Mouse (Mus musculus): Measurements from ENCODE around the gene Fv1.
"Not testable (repeated sequence)": the region's sequence is repeated elsewhere in the genome, so short reads cannot be mapped to it uniquely, and the experiment has no call there.

The Fv1 gene

DNA sequence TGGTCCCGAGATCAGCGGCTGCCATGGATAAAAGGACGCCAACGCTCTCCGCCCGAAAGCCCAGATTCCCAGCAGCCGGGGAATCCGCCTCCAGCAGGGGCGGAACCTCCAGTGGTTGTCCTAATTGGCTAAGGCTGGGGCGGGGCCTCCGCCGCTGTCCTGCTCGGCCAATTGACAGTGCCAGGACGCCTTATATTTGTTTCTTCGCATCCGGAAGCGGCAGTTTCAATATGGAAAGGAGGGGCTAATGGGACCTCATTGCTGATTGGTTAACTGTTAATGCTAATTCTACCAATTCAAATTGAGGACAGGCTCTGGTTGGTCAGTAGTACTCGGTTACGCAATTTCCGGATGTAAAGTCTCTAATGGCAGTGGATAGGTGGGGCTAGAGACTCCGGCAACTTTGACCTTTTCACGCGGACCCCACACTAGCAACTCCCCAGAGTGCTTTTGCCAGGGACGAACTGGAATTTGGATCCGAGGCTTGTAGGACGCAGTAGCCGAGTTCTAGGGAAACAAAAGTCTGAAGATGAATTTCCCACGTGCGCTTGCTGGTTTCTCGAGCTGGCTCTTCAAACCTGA, at the start of gene Fv1, which contains the start of gene Miip:
Fv1 (plus strand) TSS at position 530 of the 582 bp plus-strand sequence.
Miip (minus strand) TSS at position 367 of the 582 bp plus-strand sequence.
- DNase-seq (ENCODE audit: low read depth) = peak; percentile 97

- not testable (repeated sequence) for DNase-seq (ENCODE audit: low read depth)
Measured at GRCm38 (mm10) chr4:147819659-147820058, 49.1 kb upstream of the Fv1 start.

DNA sequence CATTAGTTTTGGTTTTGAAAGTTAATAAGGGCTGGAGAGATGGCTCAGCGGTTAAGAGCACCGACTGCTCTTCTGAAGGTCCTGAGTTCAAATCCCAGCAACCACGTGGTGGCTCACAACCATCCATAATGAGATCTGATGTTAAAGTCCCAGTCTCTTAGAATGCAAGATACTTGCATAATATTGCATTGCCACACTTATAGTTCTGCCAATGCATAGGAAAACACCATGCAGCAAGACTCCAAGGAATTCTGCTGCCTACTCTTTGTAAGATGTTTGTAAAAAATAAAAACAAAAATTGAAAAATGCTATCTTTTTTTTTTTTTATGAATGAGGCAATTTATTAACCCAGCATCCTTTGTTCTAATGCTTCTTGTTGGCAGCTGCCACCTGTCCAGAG, 47.4 kb upstream of the Fv1 start:
- DNase-seq (ENCODE audit: low read depth) = not testable (repeated sequence)

GRCm38 (mm10) chr4:147824389-147824788, 44.4 kb upstream of the Fv1 start:
- no peak for DNase-seq (ENCODE audit: low read depth)

DNA sequence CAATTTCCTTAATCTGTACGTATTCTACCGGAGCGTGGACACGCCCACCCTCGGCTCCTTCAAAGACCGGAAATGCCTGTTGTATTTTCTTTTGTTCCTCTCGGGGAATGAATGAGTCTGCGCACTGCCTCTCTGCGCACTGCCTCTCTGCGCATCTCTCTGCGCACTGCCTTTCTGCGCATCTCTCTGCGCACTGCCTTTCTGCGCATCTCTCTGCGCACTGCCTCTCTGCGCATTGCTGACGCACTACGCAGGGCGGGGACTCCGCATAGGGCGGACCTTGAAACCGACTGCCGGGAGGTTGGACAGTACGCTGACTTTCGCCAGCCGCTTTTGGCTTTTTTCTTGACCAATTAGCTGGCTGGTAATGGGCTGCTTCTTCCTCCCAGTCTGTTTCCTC, 29.5 kb upstream of the Fv1 start:
- not testable (repeated sequence) for DNase-seq (ENCODE audit: low read depth)

DNA sequence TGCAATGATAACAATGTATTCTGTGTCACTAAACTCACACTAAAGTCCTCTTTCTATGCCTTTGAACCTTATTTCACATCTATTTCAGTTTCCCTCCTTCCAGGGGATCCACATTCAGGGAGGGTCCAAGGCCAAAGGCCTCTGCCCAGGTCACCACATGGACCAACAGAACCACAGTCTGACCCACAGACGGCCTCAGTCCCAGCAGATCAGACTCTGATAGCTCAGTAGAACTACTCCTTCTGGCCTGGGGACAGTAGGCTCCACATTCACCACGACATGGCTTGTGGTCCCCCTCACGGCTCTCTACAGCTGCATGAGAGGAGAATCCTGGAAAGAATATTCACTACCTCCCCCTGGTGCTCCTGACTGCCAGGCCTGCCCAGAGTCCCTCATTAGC, 25.9 kb upstream of the Fv1 start:
- DNase-seq (ENCODE audit: low read depth) = no peak

DNA sequence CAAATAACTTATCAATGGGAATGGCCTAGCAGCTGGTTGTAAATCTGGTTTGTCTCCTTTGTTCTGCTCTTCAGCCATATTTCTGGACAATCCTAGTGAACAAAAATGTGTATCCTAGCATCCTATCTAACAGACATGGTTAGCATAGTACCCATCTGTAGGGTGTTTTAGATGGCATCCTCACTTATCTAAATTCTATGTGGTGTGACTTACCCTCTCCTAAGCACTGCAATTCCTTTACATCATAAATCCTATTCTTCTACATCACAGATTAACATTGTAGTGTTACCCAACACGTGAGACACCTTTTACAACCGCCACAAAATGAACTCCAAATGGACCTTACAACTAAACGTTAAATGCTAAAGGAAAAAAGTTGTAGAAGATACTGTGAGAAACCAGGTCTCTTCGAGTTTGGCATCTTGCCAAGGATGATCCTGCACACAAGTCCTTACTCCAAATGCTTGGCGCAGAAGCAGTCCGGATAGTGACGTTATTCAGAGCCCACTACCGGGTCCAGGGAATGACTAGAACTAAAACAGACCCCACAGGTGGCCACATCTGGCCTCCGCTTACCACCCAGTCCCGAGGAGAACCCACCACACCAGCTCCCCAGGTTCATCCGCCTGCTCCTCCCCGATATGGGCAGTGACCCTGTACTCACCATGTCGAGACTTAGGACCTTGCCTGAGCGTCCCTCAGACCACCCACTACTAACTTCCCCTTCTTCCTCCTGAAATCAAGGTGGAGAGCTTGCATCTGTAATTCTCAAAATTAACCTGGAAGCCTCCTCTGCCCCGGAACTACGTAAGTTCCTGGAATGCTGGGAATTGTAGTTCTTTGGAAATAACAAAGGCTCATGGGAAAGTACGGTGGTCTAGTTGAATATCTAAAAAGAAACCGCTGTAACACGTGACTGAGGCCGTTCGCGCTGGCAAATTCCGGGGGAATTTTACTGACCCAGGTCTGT, 20.9 kb upstream of the Fv1 start, which contains the start of gene Zfp933:
Zfp933 (minus strand) TSS at position 753 of the 970 bp plus-strand sequence.
- peak; percentile 87 for DNase-seq (ENCODE audit: low read depth)

DNA sequence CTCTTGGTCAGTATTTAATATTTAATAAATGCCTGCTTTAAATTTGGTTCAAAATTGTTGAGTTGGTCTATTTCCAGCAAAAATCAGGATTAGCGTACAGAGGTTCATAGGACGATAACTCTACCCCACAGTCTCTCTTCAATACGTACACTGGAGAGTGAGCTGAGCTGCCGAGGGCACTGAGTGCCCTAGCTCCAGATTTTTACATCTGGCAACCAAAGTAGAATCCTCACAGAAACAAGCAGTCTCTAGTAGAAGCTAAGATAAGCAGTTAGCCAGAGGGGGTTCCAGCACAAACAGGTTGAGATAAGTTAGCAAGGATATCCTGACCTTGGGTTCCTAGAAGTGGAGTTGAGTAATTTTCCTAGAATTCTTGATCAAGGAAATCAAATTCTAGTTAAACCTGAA, 20.2 kb upstream of the Fv1 start:
- DNase-seq (ENCODE audit: low read depth) = no peak

- no peak for DNase-seq (ENCODE audit: low read depth)
Measured at GRCm38 (mm10) chr4:147850776-147851175, 18.0 kb upstream of the Fv1 start.

GRCm38 (mm10) chr4:147862051-147862450, 6.7 kb upstream of the Fv1 start:
- no peak for DNase-seq (ENCODE audit: low read depth)

DNA sequence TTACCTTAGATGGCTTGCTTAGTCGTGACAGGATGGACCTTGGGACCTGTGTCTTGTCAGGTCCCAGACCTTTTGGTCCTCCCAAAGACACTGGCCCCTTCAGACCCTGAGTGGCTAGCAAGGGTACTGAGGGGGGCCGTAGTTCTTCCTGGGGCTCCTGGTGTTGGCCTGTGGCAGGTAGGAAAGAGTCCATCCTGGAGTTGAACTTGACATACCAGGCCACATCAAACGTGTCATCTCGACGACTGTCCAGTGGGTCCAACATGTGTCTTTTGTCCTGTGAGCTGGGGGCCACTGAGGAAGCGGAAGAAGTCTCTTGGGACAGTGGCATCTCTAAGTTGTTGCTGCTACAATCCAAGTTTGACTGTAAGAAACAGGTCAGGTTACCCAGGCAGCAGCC, 3.1 kb upstream of the Fv1 start:
- DNase-seq (ENCODE audit: low read depth) = no peak

DNA sequence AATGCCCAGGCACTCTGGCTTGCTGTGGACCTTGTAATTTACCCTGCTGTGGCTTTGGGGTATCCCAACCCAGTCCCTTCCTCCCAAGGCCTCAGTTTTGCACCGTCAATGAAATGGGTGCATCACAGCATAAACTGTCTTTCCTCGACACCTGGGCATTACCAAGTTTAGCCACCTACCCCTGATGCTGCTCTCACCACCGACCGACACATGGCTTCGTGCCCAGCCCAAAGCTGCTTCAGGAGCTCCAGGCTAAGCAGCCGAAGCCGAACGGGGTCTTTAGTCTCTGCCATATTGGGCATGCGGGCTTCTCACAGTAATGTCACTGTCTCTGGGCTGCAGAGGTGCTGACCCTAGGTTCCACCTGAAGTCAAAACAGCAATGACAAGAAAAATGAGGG, 2.7 kb upstream of the Fv1 start:
- no peak for DNase-seq (ENCODE audit: low read depth)

DNA sequence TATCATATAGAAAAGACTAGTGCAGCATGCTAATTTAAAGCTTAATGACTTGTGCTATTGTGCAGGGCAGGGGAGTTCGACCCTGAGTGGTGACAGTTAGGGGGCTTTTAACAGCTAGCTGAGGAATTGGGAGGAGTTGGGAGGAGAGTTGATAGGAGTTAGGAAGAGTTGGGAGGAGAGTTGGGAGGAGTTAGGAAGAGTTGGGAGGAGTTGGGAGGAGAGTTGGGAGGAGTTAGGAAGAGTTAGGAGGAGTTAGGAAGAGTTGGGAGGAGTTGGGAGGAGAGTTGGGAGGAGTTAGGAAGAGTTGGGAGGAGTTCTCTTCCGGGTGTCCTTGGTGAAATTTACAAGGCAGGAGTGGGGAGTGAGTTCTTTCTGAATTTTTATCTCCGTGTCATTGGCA, 2.0 kb upstream of the Fv1 start:
- DNase-seq (ENCODE audit: low read depth) = not testable (repeated sequence)

DNA sequence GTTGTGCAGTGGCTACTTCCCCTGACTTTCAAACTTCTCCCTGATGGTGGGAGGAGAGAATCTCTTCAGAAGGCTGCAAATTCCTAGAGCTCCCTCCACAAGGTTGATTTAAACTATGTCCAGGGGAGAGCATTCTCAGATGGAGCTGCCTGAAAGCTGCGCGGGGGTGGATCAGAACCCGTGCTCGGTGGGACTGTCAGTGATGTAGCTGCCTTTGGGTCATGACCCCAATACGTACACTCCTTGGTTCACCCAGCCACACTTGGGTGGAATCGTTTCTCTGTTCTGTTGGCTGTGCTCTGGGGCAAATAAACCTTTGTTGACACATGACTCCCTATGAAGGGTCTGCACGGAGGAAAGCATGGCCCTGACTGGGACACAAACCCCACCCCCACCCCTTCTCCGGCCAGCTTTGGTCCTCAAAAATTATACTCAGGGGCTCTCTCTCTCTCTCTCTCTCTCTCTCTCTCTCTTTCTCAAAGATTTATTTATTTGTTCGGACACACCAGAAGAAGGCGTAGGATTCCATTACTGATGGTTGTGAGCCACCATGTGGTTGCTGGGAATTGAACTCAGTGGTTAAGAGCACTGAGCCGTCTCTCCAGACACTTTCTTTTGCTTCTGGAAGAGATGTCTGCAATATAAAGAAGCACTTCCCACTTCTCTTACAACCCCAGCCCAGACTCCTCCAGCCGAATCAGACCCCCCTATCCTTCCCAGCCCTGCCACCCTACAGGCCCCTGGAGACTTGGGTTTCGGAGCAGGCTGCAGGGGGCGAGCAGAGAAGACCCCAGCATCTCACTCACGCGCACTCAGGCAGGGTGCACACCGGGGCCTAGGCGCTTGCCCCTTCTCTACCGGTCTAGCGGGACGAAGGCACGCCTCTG, 973 bp upstream of the Fv1 start:
- DNase-seq (ENCODE audit: low read depth) = no peak

GRCm38 (mm10) chr4:147869238-147869637, 459 bp downstream of the Fv1 start:
- peak; percentile 20 for DNase-seq (ENCODE audit: low read depth)

DNA sequence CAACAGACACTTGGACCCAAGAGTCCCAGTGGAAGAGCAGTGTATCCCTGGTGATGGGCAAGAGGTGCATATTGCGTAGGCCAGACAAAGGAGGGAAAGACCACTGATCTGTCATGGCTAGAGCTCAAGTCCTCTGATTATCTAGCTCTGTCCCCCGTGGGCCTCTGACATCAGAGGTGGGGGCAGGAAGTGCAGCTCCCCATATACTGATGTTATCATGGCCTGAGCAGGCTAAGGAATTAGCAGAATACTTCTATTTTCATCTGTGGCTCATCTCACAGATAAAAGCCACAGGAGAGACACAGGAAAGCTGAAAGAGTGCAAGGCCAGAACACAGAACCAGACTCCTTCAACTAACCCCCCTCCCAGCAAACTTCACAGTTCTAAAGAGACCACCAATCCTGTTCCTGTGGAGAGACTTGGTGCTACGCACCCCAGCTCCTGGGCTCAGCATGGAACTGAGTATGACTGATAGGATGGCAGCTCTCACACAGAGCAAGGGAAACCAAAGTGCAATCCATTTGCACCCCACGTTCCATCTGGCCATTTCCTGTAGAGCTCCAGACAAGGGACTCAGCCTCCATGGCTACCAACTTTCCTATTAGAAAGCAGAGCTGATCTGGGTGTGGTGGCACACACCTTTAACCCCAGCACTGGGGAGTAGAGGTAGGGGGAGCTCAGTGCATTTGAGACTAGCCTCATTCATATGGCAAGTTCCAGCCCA, 7.2 kb downstream of the Fv1 start:
- DNase-seq (ENCODE audit: low read depth) = no peak

DNA sequence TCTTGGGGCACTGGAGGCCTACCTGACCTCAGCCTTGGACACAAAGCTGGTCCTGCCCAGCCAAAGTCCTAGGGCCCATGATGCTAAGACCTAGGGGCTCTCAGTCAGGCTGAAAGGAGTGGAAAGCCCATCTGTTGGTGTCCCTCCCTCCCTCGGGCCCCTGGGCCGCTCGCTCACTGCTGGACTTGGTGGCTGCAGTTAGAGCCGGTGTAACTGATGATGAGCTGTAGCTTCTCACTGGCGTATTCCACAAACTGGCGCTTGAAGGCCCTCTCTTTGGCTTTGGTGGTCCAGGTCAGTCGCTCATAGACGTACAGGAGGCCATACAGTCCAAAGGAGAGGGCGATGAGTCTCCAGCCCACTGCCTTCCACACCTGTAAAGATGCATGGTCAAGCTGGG, 9.8 kb downstream of the Fv1 start:
- DNase-seq (ENCODE audit: low read depth) = no peak

DNA sequence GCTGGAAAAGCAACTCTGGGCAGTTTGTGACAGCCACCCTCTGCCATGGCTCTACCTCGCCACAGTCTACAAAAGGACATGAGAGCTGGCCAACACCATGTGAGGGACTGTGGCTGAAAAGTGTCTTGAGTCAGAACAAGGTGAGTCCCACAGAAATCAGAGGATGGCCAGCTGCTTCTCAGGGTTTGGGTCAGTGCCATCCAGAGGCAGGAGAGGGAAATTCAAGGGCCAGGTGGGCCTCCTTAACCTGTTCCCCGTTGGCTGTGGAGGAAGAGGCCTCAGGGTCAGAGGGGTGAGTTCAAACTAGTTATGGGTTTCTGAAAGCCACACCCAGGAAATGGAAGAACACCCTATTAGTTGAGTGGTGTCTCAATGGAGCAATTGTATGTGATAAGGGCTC, 10.7 kb downstream of the Fv1 start:
- DNase-seq (ENCODE audit: low read depth) = no peak

GRCm38 (mm10) chr4:147879865-147880264, 11.1 kb downstream of the Fv1 start:
- DNase-seq (ENCODE audit: low read depth) = no peak

- DNase-seq (ENCODE audit: low read depth) = no peak
Measured at GRCm38 (mm10) chr4:147881792-147882191, 13.0 kb downstream of the Fv1 start.

DNA sequence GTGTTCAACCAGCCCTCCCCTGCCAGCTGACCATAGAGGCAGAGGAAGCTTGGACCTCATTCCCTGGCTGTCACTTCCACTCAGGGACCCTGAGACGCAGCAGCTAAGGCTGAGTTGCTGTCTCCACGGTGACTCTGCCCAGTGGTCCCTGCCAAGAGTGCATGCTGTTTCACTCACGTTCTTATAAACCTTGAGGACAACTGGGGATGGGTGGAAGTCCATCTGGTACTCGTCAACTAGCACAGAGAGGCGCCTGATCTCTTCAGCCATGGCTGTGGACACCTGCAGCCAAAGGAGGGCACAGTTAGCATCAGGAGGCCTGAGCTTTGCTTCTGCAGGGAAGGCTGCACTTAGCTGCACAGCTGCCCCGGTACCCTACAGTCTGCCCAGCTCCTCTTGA, 14.3 kb downstream of the Fv1 start:
- no peak for DNase-seq (ENCODE audit: low read depth)

DNA sequence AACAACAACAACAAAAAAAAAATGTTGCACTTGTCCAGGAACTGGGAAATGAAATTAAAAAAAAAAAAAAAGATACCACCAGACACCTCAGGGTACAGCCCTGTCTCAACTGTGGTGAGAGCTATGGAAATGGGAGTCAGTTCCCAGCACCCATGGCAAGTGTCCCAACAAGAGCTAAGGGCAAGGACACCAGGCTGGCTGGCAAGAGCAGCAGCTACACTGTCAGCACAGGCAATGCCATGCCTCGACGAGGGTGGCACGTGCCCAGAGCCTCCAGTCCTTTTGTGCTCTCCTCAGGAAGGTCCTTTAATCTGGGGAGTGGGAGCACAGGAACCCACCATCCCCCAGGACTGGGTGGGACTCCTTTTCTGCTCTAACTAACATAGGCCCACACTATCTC, 15.4 kb downstream of the Fv1 start:
- DNase-seq (ENCODE audit: low read depth) = no peak
